Comparison of ENCODE assay signal across 11 mouse cellular contexts in the genomic region with DNA sequence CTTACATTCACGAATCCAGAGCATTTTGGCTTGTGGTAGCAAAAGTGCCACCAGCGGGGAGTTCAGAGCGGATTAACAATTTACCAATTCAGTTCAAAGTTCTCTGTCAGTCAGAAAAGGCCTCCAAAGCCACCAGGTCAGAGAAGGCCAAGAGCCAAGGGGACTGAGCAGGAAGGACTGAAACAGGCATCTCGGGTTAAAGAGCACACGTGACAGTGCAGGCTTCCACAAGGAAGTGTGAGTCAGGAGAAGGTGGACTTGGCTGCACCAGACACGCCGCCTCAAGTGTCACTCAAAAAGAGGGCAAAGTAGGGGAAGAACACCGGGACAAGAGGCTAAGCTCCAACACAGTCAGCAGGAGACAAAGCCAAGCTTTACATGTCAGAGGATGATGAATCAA. TPM values are rescaled to one million over a fixed set of nuclear protein-coding genes. Genes with fewer than 3 reads are reported as not detected.
DNase-seq lines count a peak whose midpoint lies in the region; ATAC-seq lines count a peak whose summit lies in the region.
"Had no signal": no experiment of that assay in that cellular context is flagged by ENCODE, and none has a peak within 500 bp of the region (broad histone marks: within the 10 kb centered on the region; RNA-seq: fewer than 3 reads in every experiment).

No protein-coding gene starts in this region.

- peak overlapping the region; percentile 66 for H3K27ac ChIP-seq in liver, embryonic 13.5 days
- H3K27ac ChIP-seq in stomach, embryonic 16.5 days (ENCODE audit: low read length), result peak overlapping the region; percentile 31; the same call in 1 of the 2 replicates
- H3K27ac ChIP-seq: hindbrain, embryonic 15.5 days; midbrain, embryonic 10.5 days had no signal

- no peaks in the 10 kb centered on the region for H3K27me3 ChIP-seq in liver, embryonic 13.5 days
- no peaks in the 10 kb centered on the region for H3K27me3 ChIP-seq in stomach, embryonic 16.5 days (ENCODE audit: control insufficient read depth, insufficient read depth, low read length)
- H3K27me3 ChIP-seq: hindbrain, embryonic 15.5 days had no signal

- no peak overlapping the region for H3K9ac ChIP-seq in liver, embryonic 13.5 days
- H3K9ac ChIP-seq in stomach, embryonic 16.5 days (ENCODE audit: low read length), result no peak overlapping the region
- H3K9ac ChIP-seq: hindbrain, embryonic 15.5 days had no signal

- no peaks in the 10 kb centered on the region for H3K9me3 ChIP-seq in liver, embryonic 13.5 days (replicated peaks)
- H3K9me3 ChIP-seq in stomach, embryonic 16.5 days (replicated peaks; ENCODE audit: control insufficient read depth, low read length), result no peaks in the 10 kb centered on the region
- H3K9me3 ChIP-seq: hindbrain, embryonic 15.5 days; midbrain, embryonic 10.5 days had no signal

- DNase-seq in heart, adult 11 months, result peak; percentile 94
- DNase-seq in heart, postnatal 14 days, result no peak
- DNase-seq in kidney, adult 8-10 months, result peak; percentile 85 to 94
- no peak for DNase-seq in liver, embryonic 13.5 days
- no peak for DNase-seq in embryo, embryonic 11 days
- DNase-seq in frontal cortex, postnatal 36 days (ENCODE audit: low spot score in 2 of 2), result no peak
- DNase-seq: cerebellum, adult 11 months had no signal

- no peak overlapping the region for H3K4me3 ChIP-seq in liver, embryonic 13.5 days (replicated peaks)
- H3K4me3 ChIP-seq in stomach, embryonic 16.5 days (replicated peaks; ENCODE audit: low read length), result no peak overlapping the region
- H3K4me3 ChIP-seq: hindbrain, embryonic 15.5 days; midbrain, embryonic 10.5 days had no signal

- H3K4me1 ChIP-seq in liver, embryonic 13.5 days (replicated peaks), result peaks cover 47% of the 10 kb centered on the region
- peaks cover 12% of the 10 kb centered on the region for H3K4me1 ChIP-seq in stomach, embryonic 16.5 days (ENCODE audit: control insufficient read depth, insufficient read depth, low read length)

- intact Hi-C loops in heart, postnatal 14 days (cut with DNase I), result no loop called here

- H3K36me3 ChIP-seq in liver, embryonic 13.5 days, result peaks cover 5% of the 10 kb centered on the region; the same call in 1 of the 2 replicates
- H3K36me3 ChIP-seq in stomach, embryonic 16.5 days (ENCODE audit: control insufficient read depth, insufficient read depth, low read length), result no peaks in the 10 kb centered on the region

- H3K4me2 ChIP-seq in liver, embryonic 13.5 days, result no peak overlapping the region
- H3K4me2 ChIP-seq in stomach, embryonic 16.5 days (ENCODE audit: low read depth, low read length), result no peak overlapping the region
- H3K4me2 ChIP-seq: hindbrain, embryonic 15.5 days had no signal

- 57% methylated on average over 8 of the region's 8 CpGs for WGBS in liver, embryonic 13.5 days (ENCODE audit: insufficient replicate concordance)
- WGBS in stomach, embryonic 16.5 days, result 66% methylated on average over 8 of the region's 8 CpGs

- ATAC-seq in liver, embryonic 13.5 days (ENCODE audit: low read depth), result no peak
- ATAC-seq in stomach, embryonic 16.5 days (ENCODE audit: insufficient read depth, low FRiP score), result peak; percentile 18; the same call in 1 of the 2 replicates
- no peak for ATAC-seq in frontal cortex, adult (ENCODE audit: low TSS enrichment)

RNA-seq across cellular contexts. Expression of a gene that starts 2.8 kb away (rescaled TPM):
- total RNA-seq in heart, postnatal 14 days (2021), result 10 to 100 TPM; 14.4 to 15.3 TPM
- 11.8 and 13.1 TPM in 2 replicates for polyA plus RNA-seq in liver, embryonic 13.5 days (2015; fragmentation: Nextera tagmentation; extraction: Ambion mirVana)
- polyA plus RNA-seq in stomach, embryonic 16.5 days (2015; fragmentation: Nextera tagmentation; extraction: Ambion mirVana), result 24.1 and 24.2 TPM in 2 replicates

RNA-seq across cellular contexts. Expression of a gene that starts 21.7 kb away (rescaled TPM):
- total RNA-seq in heart, postnatal 14 days (2021), result 100 to 1,000 TPM in 1 of 2 experiments, 10 to 100 TPM in 1; 79.5 to 110 TPM
- 198 and 259 TPM in 2 replicates for polyA plus RNA-seq in liver, embryonic 13.5 days (2015; fragmentation: Nextera tagmentation; extraction: Ambion mirVana)
- 300 and 349 TPM in 2 replicates for polyA plus RNA-seq in stomach, embryonic 16.5 days (2015; fragmentation: Nextera tagmentation; extraction: Ambion mirVana)

RNA-seq across cellular contexts. Expression of a gene that starts 57.5 kb away (rescaled TPM):
- 10 to 100 TPM; 28.1 to 31.6 TPM for total RNA-seq in heart, postnatal 14 days (2021)
- 96.1 and 106 TPM in 2 replicates for polyA plus RNA-seq in liver, embryonic 13.5 days (2015; fragmentation: Nextera tagmentation; extraction: Ambion mirVana)
- polyA plus RNA-seq in stomach, embryonic 16.5 days (2015; fragmentation: Nextera tagmentation; extraction: Ambion mirVana), result 128 and 140 TPM in 2 replicates

Comparison
In these comparisons a context has a peak if more than half of its experiments do, and no peak if none do; other contexts are left out.
1. DNase-seq: peak in heart, adult 11 months (single experiment) and kidney, adult 8-10 months (2 of 2); none in heart, postnatal 14 days (0 of 2), liver, embryonic 13.5 days (single experiment), embryo, embryonic 11 days (single experiment) and frontal cortex, postnatal 36 days (0 of 2).